Mouse (Mus musculus) testis, adult 2 months (tissue): Measurements from ENCODE around the gene Uba3. TPM values are rescaled to one million over a fixed set of nuclear protein-coding genes. Genes with fewer than 3 reads are reported as not detected.

Experiments used
- H3K27ac ChIP-seq: fragments of 200-500 bp; 2 replicates; pipeline ENCODE4 v1.5.1; 2012; ENCODE audit warnings: low read depth, low read length; ENCODE audit not compliant: control insufficient read depth, insufficient read depth
- H3K27me3 ChIP-seq: fragments of 200-500 bp; 2 replicates; pipeline ENCODE4 v1.6.1; 2012; ENCODE audit warnings: mild to moderate bottlenecking, low read length, moderate library complexity; ENCODE audit not compliant: control insufficient read depth, insufficient read depth
- H3K36me3 ChIP-seq: fragments of 200-500 bp; 2 replicates; pipeline ENCODE4 v1.6.1; 2012; ENCODE audit warnings: mild to moderate bottlenecking, low read length; ENCODE audit not compliant: control insufficient read depth, insufficient read depth
- H3K4me1 ChIP-seq: fragments of 200-500 bp; 2 replicates; pipeline ENCODE4 v1.6.1; 2012; ENCODE audit warnings: low read length; ENCODE audit not compliant: control insufficient read depth, insufficient read depth
- H3K4me3 ChIP-seq: fragments of 200-500 bp; 2 replicates; pipeline ENCODE4 v1.5.1; 2012; ENCODE audit warnings: low read depth, mild to moderate bottlenecking, low read length, moderate library complexity, mixed read lengths; ENCODE audit not compliant: control insufficient read depth
- CTCF ChIP-seq: fragments of 200-500 bp; IDR thresholded peaks from 2 replicates; pipeline ENCODE4 v1.5.1; 2012; ENCODE audit warnings: low read depth, mild to moderate bottlenecking, inconsistent platforms, low read length, moderate library complexity; ENCODE audit not compliant: control insufficient read depth, insufficient read depth, insufficient replicate concordance
- POLR2A ChIP-seq: fragments of 200-500 bp; IDR thresholded peaks from 2 replicates; pipeline ENCODE4 v1.6.1; 2012; ENCODE audit warnings: low read depth, mild to moderate bottlenecking, inconsistent platforms, low read length, moderate library complexity; ENCODE audit not compliant: control insufficient read depth
- polyA plus RNA-seq: library from polyadenylated mRNA; depleted of rRNA; stranded (reverse); fragments of >200 nt; gene quantifications from 2 replicates; pipeline ENCODE4 v1.2.3, GENCODE M21; 2012

The Uba3 gene
- polyA plus RNA-seq, 1 experiment: 12.9 TPM

DNA sequence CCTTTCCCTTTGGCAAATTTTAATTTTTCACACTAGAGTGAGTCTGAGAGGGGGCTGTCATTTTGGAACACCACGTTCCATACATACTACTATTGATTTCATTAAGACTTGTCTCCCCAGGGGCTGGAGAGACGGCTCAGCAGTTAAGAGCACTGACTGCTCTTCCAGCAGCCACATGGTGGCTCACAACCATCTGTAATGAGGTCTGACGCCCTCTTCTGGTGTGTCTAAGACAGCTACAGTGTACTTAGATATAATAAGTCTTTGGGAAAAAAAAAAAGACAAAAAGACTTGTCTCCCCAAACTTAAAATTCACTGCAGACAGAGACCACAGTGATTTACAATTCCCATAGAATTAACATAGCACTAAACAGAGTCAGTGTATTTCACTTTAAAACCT, 5.0 kb downstream of the Uba3 start:
- Histone ChIP-seq H3K4me1 (peaks cover 4% of the 10 kb centered on the region; the same call in 1 of the 2 replicates), H3K27me3 (no peaks in the 10 kb centered on the region), H3K27ac (no peak overlapping the region), H3K36me3 (no peaks in the 10 kb centered on the region; the same call in 1 of the 2 replicates), H3K4me3 (no peak overlapping the region)
- TF ChIP-seq CTCF (no peak), POLR2A (no peak)

DNA sequence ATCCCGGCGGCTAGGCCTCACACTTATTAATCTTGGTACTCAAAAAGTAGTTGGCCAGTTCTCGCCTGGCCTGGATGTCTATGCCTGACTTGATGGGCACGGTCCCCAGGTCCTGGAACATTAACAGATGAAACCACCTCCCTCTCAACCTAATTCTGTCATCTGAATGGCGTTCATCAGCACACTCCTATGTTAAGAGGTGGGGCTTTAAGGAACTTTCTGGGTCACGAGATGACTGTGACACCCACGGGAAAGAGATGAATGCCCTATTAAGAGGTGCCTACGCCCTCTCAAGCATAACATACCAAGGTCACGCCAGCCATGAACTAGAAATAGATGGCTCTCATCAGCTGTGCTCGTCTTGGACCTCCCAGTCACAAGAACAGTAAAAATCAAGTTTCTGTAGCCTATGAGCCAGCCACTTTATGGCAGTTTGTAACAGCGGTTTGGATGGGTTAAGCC, 26.0 kb downstream of the Uba3 start:
- Histone ChIP-seq H3K27me3 (no peaks in the 10 kb centered on the region), H3K4me1 (peaks cover 4% of the 10 kb centered on the region; the same call in 1 of the 2 replicates), H3K36me3 (peaks cover 3% of the 10 kb centered on the region), H3K4me3 (peak overlapping the region; percentile 92), H3K27ac (peak overlapping the region; percentile 98)
- TF ChIP-seq CTCF (no peak), POLR2A (no peak)

DNA sequence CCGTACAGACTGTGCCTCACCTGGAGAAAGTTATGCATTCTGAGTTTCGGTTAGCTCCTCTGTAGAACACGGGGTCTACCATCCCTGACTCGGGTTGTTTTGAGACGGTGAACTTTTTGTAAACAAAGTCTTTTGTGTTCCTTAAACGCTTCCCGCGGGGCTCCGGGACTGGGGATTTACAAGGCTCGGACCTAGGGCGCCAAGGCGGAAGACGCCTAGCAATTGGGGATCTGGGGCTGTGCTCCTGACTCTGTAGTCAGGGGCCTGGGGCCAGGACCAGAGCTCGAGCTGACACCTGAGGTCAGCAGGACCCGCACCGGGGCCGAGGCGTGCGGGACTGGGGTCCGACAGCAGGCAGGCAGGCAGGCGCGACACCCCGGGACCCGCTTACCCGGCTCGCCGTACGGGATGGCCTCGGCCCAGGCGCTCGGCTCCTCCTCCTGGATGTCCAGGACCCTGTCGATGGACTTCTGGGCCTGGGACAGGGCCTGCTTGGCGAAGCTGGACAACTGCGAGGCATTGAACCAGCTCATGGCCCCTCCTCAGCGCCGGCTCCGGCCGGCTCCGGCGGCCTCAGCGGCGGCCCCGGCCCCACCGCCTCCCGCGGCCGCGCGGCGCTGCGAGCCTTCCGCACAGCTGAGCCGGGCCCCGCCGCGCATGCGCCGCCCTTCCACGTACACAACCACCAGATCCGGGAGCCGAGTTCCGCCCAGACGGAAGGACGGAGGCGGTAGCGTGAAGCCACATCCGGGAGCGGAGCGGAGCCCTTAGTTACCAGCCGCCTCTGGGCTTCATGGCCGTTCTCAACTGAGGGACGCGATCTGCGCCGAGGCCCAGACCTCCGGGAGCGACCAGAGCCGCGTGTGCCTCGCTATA, 26.7 kb downstream of the Uba3 start, which contains the start of gene Tmf1:
Gene Tmf1, minus strand, starts transcription at position 632 of the 876 bp plus-strand sequence.
- Histone ChIP-seq H3K4me1 (peaks cover 4% of the 10 kb centered on the region; the same call in 1 of the 2 replicates), H3K4me3 (peak within 1 kb of the TSS; percentile 92), H3K27me3 (no peaks in the 10 kb centered on the region), H3K27ac (peak within 1 kb of the TSS; percentile 98), H3K36me3 (peaks cover 3% of the 10 kb centered on the region)
- TF ChIP-seq POLR2A: peak; percentile 98
- no peak for TF ChIP-seq CTCF

DNA sequence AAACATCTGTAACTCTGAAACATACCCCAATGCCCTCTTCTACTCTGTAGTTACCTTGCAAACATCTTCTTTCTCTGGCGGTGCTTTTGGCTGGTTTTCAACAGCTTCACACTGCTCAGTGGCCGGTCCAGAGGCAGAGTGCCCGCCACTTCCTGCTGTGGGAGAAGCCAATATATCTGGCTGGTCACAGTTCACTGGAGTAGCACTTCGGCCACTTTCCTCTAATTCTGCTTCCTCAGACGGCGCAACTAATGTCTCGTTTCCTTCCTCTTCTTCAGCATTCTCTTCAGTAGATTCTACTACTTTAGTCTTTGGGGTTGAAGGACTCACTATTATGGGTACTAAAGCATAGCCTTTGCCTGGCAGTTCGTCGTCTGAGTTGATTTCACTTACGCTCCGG, 29.7 kb downstream of the Uba3 start:
- Histone ChIP-seq H3K36me3 (peaks cover 7% of the 10 kb centered on the region), H3K4me1 (peaks cover 4% of the 10 kb centered on the region; the same call in 1 of the 2 replicates), H3K27me3 (no peaks in the 10 kb centered on the region), H3K4me3 (peak overlapping the region; percentile 39), H3K27ac (no peak overlapping the region)
- TF ChIP-seq CTCF: no peak
- no peak for TF ChIP-seq POLR2A

DNA sequence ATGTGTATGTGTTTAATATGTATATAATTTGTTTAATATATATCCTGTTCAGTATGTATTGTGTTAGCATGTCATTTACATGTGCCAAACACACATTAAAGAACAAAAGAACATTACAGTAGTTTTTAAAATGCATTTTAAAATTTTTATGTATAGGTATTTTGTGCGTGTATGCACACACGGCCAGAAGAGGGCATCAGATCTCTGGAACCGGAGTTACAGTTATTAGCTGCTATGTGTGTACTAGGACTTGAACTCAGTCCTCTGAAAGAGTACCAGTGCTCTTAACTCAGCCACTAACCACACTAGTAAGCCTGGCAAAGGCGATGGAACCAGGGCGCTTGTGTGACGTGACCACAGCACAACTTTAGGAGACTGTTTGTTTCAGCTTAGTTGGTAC, 55.3 kb downstream of the Uba3 start:
- H3K27ac ChIP-seq: no peak overlapping the region
- TF ChIP-seq CTCF (no peak), POLR2A (no peak)
- H3K4me1 ChIP-seq: peaks cover 2% of the 10 kb centered on the region; the same call in 1 of the 2 replicates
- no peaks in the 10 kb centered on the region for H3K36me3 ChIP-seq
- H3K4me3 ChIP-seq: no peak overlapping the region
- no peaks in the 10 kb centered on the region for H3K27me3 ChIP-seq

DNA sequence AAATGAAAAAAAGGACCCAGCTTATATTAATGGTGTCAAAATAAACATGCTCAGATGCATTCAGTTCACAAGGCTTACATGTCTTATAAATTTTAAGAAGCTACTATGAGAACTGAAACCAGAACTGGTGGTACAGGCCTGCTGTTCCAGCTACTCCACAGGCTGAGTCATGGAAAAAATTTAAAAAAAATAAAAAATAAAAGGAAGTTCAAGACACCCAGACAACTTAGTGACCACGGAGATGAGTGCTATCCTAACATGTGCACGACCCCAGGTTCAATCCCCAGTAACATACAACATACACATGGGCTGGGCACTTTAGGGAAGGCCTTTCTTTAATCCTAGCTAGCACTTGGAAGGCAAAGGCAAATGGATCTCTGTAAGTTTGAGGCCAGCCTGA, 55.7 kb downstream of the Uba3 start:
- TF ChIP-seq POLR2A: no peak
- no peak for TF ChIP-seq CTCF

DNA sequence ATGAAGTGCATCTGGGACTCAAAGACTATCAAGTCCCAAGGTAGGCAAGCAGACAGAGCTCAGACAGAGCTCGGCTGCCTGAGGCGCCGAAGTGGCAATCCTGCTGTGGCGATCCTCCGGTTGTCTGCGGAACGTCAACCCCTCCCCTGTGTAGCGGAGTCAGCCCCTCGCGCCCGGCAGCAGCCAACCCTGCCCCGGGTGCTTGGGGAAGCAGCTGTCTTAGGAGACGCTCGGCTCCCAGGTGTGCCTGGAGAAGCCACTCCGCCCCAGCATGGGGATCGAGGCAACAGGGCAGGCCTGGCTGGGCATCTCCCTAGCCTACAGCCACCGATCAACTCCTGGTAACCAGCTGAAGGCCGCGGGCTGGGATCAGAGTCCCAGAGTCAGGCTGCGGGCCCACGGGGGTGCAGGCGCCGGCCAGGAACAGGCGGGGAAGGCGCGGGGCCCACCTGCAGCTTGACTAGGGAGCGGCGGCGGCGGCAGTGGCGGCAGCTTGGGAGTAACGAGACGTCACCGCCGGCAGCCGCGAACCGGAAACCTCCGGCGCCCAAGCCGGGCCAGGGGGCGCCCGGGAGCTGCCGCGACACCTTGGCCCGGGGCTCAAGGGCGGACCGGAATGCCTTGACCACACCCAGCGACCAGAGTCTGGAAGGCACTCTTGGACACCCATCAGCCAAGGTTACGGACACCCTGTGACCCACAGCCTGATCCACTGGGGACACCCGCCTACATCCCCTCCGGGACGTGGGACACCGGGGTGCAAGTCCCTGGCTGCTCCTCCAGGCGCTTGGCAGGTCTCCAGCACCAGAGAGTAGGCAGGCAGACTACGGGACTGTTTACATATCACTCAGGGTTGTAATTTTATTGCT, 56.8 kb downstream of the Uba3 start, which contains the start of gene Eogt:
Gene Eogt, minus strand, starts transcription at position 800 of the 869 bp plus-strand sequence.
- peak within 1 kb of the TSS; percentile 78 for H3K4me3 ChIP-seq
- H3K4me1 ChIP-seq: peaks cover 2% of the 10 kb centered on the region; the same call in 1 of the 2 replicates
- H3K27me3 ChIP-seq: no peaks in the 10 kb centered on the region
- H3K27ac ChIP-seq: peak within 1 kb of the TSS; percentile 11; the same call in 1 of the 2 replicates
- TF ChIP-seq POLR2A (no peak), CTCF (no peak)
- no peaks in the 10 kb centered on the region for H3K36me3 ChIP-seq

More for the DNA sequence above, 55.7 kb downstream of the Uba3 start:
- peaks cover 2% of the 10 kb centered on the region; the same call in 1 of the 2 replicates for H3K4me1 ChIP-seq
- H3K36me3 ChIP-seq: no peaks in the 10 kb centered on the region
- no peak overlapping the region for H3K4me3 ChIP-seq
- H3K27me3 ChIP-seq: no peaks in the 10 kb centered on the region
- H3K27ac ChIP-seq: no peak overlapping the region
